In genomic region chr1:136118875-136119274, GRCm38 (mm10) we compare ENCODE assay signal across 8 mouse cellular contexts. TPM values are rescaled to one million over a fixed set of nuclear protein-coding genes. Genes with fewer than 3 reads are reported as not detected.
DNase-seq lines count a peak whose midpoint lies in the region; ATAC-seq and TF ChIP-seq lines count a peak whose summit lies in the region.

No protein-coding gene starts in this region.

- no peak overlapping the region for H3K4me2 ChIP-seq in hindbrain, embryonic 14.5 days (replicated peaks)
- H3K4me2 ChIP-seq in limb, embryonic 12.5 days: no peak overlapping the region
- H3K4me2 ChIP-seq in intestine, embryonic 16.5 days (ENCODE audit: low read depth, low read length): no peak overlapping the region

- DNase-seq in hindbrain, embryonic 10.5 days (ENCODE audit: low spot score): no peak
- no peak for DNase-seq in hindbrain, embryonic 14.5 days (ENCODE audit: low spot score)
- peak; percentile 75 for DNase-seq in brain, embryonic 14.5 days (ENCODE audit: low read depth)
- DNase-seq in gastrocnemius, adult 2 months: peak; percentile 88
- DNase-seq in skeletal muscle tissue, adult 2 months (ENCODE audit: low read depth, low spot score): peak; percentile 84
- DNase-seq in urinary bladder, postnatal 10 days (ENCODE audit: low spot score): no peak

- intact Hi-C loops in gastrocnemius, adult 2 months (cut with DNase I): loop anchor here (5.0 kb wide), 1 partner anchor 58 kb away; no protein-coding TSS in a partner anchor

- 0 out of 2 replicates have a peak, but pooled peaks cover 10% of the 10 kb centered on the region for H3K27me3 ChIP-seq in hindbrain, embryonic 10.5 days (ENCODE audit: insufficient read depth, poor library complexity, severe bottlenecking)
- no peaks in the 10 kb centered on the region for H3K27me3 ChIP-seq in hindbrain, embryonic 14.5 days (ENCODE audit: control insufficient read depth, insufficient read depth, low read length)
- H3K27me3 ChIP-seq in limb, embryonic 12.5 days: peaks cover 3% of the 10 kb centered on the region; the same call in 1 of the 2 replicates
- H3K27me3 ChIP-seq in intestine, embryonic 16.5 days (replicated peaks; ENCODE audit: control insufficient read depth, insufficient read depth, low read length): no peaks in the 10 kb centered on the region

- no peak overlapping the region for H3K9ac ChIP-seq in hindbrain, embryonic 14.5 days
- H3K9ac ChIP-seq in limb, embryonic 12.5 days (replicated peaks): no peak overlapping the region
- H3K9ac ChIP-seq in intestine, embryonic 16.5 days (ENCODE audit: low read depth, low read length): no peak overlapping the region

- no peak for TF ChIP-seq CTCF in brain, embryonic 14.5 days (IDR thresholded peaks at IDR 0.05; ENCODE audit: borderline replicate concordance, extremely low read depth, insufficient read depth, insufficient read length)
- TF ChIP-seq CTCF in gastrocnemius, adult 2 months (IDR thresholded peaks at IDR 0.05): no peak

- no peak for ATAC-seq in hindbrain, embryonic 14.5 days (ENCODE audit: low FRiP score)
- ATAC-seq in limb, embryonic 12.5 days (ENCODE audit: insufficient number of reproducible peaks, insufficient read depth, low FRiP score, low TSS enrichment, low read depth): no peak; the same call in 1 of the 2 replicates
- no peak; the same call in 1 of the 2 replicates for ATAC-seq in intestine, embryonic 16.5 days

- TF ChIP-seq POLR2A in brain, embryonic 14.5 days (IDR thresholded peaks at IDR 0.05; ENCODE audit: borderline replicate concordance, extremely low read depth, insufficient read depth, insufficient read length, poor library complexity, severe bottlenecking): no peak

- WGBS in hindbrain, embryonic 10.5 days: 38% methylated on average over 8 of the region's 8 CpGs
- 32% methylated on average over 8 of the region's 8 CpGs for WGBS in hindbrain, embryonic 14.5 days
- whole genome bisulfite sequencing in limb, embryonic 12.5 days: 18% methylated on average over 8 of the region's 8 CpGs
- 43% methylated on average over 8 of the region's 8 CpGs for WGBS in intestine, embryonic 16.5 days

- H3K9me3 ChIP-seq in hindbrain, embryonic 10.5 days: no peaks in the 10 kb centered on the region
- H3K9me3 ChIP-seq in hindbrain, embryonic 14.5 days (ENCODE audit: control insufficient read depth, low read length): no peaks in the 10 kb centered on the region
- H3K9me3 ChIP-seq in limb, embryonic 12.5 days: no peaks in the 10 kb centered on the region
- no peaks in the 10 kb centered on the region for H3K9me3 ChIP-seq in intestine, embryonic 16.5 days (ENCODE audit: control insufficient read depth, low read length)

- H3K4me1 ChIP-seq in hindbrain, embryonic 10.5 days (replicated peaks): peaks cover 25% of the 10 kb centered on the region
- H3K4me1 ChIP-seq in hindbrain, embryonic 14.5 days (replicated peaks; ENCODE audit: control insufficient read depth, insufficient read depth, low read length): peaks cover 7% of the 10 kb centered on the region
- peaks cover 29% of the 10 kb centered on the region for H3K4me1 ChIP-seq in limb, embryonic 12.5 days (replicated peaks)
- peaks cover 12% of the 10 kb centered on the region for H3K4me1 ChIP-seq in intestine, embryonic 16.5 days (ENCODE audit: control insufficient read depth, insufficient read depth, low read length)

- H3K36me3 ChIP-seq in hindbrain, embryonic 10.5 days: no peaks in the 10 kb centered on the region
- no peaks in the 10 kb centered on the region for H3K36me3 ChIP-seq in hindbrain, embryonic 14.5 days (replicated peaks; ENCODE audit: control insufficient read depth, insufficient read depth)
- no peaks in the 10 kb centered on the region for H3K36me3 ChIP-seq in limb, embryonic 12.5 days
- no peaks in the 10 kb centered on the region for H3K36me3 ChIP-seq in intestine, embryonic 16.5 days (ENCODE audit: control insufficient read depth, insufficient read depth, low read length)

- H3K27ac ChIP-seq in hindbrain, embryonic 10.5 days: peak overlapping the region; percentile 60; the same call in 1 of the 2 replicates
- H3K27ac ChIP-seq in hindbrain, embryonic 14.5 days: no peak overlapping the region
- H3K27ac ChIP-seq in gastrocnemius, adult 2 months: 0 out of 2 replicates have a peak overlapping the region, but pooled peaks have one; percentile 9
- peak overlapping the region; percentile 74; the same call in 1 of the 2 replicates for H3K27ac ChIP-seq in limb, embryonic 12.5 days
- H3K27ac ChIP-seq in intestine, embryonic 16.5 days (ENCODE audit: low read length): no peak overlapping the region

- no peak overlapping the region for H3K4me3 ChIP-seq in hindbrain, embryonic 10.5 days
- H3K4me3 ChIP-seq in hindbrain, embryonic 14.5 days (replicated peaks; ENCODE audit: low read length): no peak overlapping the region
- no peak overlapping the region for H3K4me3 ChIP-seq in gastrocnemius, adult 2 months
- no peak overlapping the region for H3K4me3 ChIP-seq in limb, embryonic 12.5 days (replicated peaks)
- no peak overlapping the region for H3K4me3 ChIP-seq in intestine, embryonic 16.5 days (ENCODE audit: low read length)

RNA-seq across cellular contexts. Expression of gene Kif21b, which starts 12.3 kb away (rescaled TPM):
- 6.6 and 15.5 TPM in 2 replicates for polyA plus RNA-seq in hindbrain, embryonic 10.5 days (2016; fragmentation: Nextera tagmentation; extraction: Ambion mirVana)
- 49.4 and 51.7 TPM in 2 replicates for polyA plus RNA-seq in hindbrain, embryonic 14.5 days (2014; fragmentation: Nextera tagmentation; extraction: Ambion mirVana)
- 140 and 182 TPM in 2 replicates for polyA plus RNA-seq in brain, embryonic 14.5 days (2012; rRNA removed)
- total RNA-seq in gastrocnemius, adult 2 months (2021): under 1 TPM; 0.46 to 0.47 TPM
- 10.6 and 11.4 TPM in 2 replicates for polyA plus RNA-seq in limb, embryonic 12.5 days (2016; fragmentation: Nextera tagmentation; extraction: Ambion mirVana)
- 4.3 and 4.8 TPM in 2 replicates for polyA plus RNA-seq in intestine, embryonic 16.5 days (2015; fragmentation: Nextera tagmentation; extraction: Ambion mirVana)

Comparison
In these comparisons a context has a peak if more than half of its experiments do, and no peak if none do; other contexts are left out.
1. H3K27ac ChIP-seq: peak in hindbrain, embryonic 10.5 days (single experiment), gastrocnemius, adult 2 months (single experiment) and limb, embryonic 12.5 days (single experiment); none in hindbrain, embryonic 14.5 days (single experiment) and intestine, embryonic 16.5 days (single experiment).
2. DNase-seq: peak in brain, embryonic 14.5 days (single experiment), gastrocnemius, adult 2 months (single experiment) and skeletal muscle tissue, adult 2 months (single experiment); none in hindbrain, embryonic 10.5 days (single experiment), hindbrain, embryonic 14.5 days (single experiment) and urinary bladder, postnatal 10 days (single experiment).